Mouse (Mus musculus) MEL (cell line): ENCODE data around the gene Mta3. TPM values are rescaled to one million over a fixed set of nuclear protein-coding genes. Genes with fewer than 3 reads are reported as not detected.

Experiments
- DNase-seq: peaks from one replicate; pipeline ENCODE4 v3.0.0; 2011; ENCODE audit warnings: low read depth, low spot score
- H3K27ac ChIP-seq: 2 replicates; pipeline ENCODE4 v1.5.1; 2012; ENCODE audit warnings: low read depth, mild to moderate bottlenecking, control low read depth, low read length, moderate library complexity; ENCODE audit not compliant: control insufficient read depth
- H3K27me3 ChIP-seq, 2 experiments: fragments of 150-350 bp in 1 of 2; sonication (generic) in 1 of 2; 2 replicates each; pipeline ENCODE4 v1.6.1; 2012; ENCODE audit warnings: low read length in 2 of 2, mild to moderate bottlenecking in 2 of 2, improper control_type of control experiment in 1 of 2, moderate library complexity in 1 of 2; ENCODE audit not compliant: insufficient read depth in 2 of 2, control insufficient read depth in 1 of 2
- H3K36me3 ChIP-seq, 2 experiments: 2 replicates each; pipeline ENCODE4 v1.6.1; 2012 to 2014; ENCODE audit warnings: low read length in 2 of 2, improper control_type of control experiment in 1 of 2, inconsistent platforms in 1 of 2, mild to moderate bottlenecking in 1 of 2; ENCODE audit not compliant: insufficient read depth in 2 of 2, control insufficient read depth in 1 of 2
- H3K4me1 ChIP-seq, 2 experiments: fragments of 150-350 bp in 1 of 2; sonication (generic) in 1 of 2; 2 replicates each; pipeline ENCODE4 v1.6.1; 2012; ENCODE audit warnings: low read length in 2 of 2, improper control_type of control experiment in 1 of 2, mild to moderate bottlenecking in 1 of 2; ENCODE audit not compliant: insufficient read depth in 2 of 2, control insufficient read depth in 1 of 2
- H3K4me3 ChIP-seq, 2 experiments: fragments of 150-350 bp in 1 of 2; sonication (generic) in 1 of 2; 2 replicates each; pipeline ENCODE4 v1.5.1; 2012; ENCODE audit warnings: low read depth in 2 of 2, low read length in 2 of 2, mild to moderate bottlenecking in 2 of 2, moderate library complexity in 2 of 2, control low read depth in 1 of 2, improper control_type of control experiment in 1 of 2; ENCODE audit not compliant: control insufficient read depth in 1 of 2, insufficient read depth in 1 of 2
- H3K79me2 ChIP-seq: 2 replicates; pipeline ENCODE4 v1.6.1; 2012; ENCODE audit warnings: mild to moderate bottlenecking, low read length, moderate library complexity; ENCODE audit not compliant: control insufficient read depth, poor library complexity, insufficient read depth
- H3K9ac ChIP-seq: 2 replicates; pipeline ENCODE4 v1.6.1; 2012; ENCODE audit warnings: low read depth, mild to moderate bottlenecking, control low read depth, low read length, moderate library complexity; ENCODE audit not compliant: control insufficient read depth, poor library complexity, severe bottlenecking
- H3K9me3 ChIP-seq: fragments of 150-350 bp; sonication (generic); replicated peaks from 2 replicates; pipeline ENCODE4 v1.6.1; 2012; ENCODE audit warnings: mild to moderate bottlenecking, low read length, improper control_type of control experiment, moderate library complexity; ENCODE audit not compliant: insufficient read depth
- CTCF ChIP-seq, 3 experiments: IDR thresholded peaks in 2 of 3; conservative IDR thresholded peaks in 1 of 3; 2 replicates each; pipeline ENCODE4 v1.5.1; 2011 to 2012; ENCODE audit warnings: low read length in 3 of 3, low read depth in 2 of 3, mild to moderate bottlenecking in 2 of 3, improper control_type of control experiment in 1 of 3, inconsistent platforms in 1 of 3, mixed read lengths in 1 of 3, moderate library complexity in 1 of 3; ENCODE audit not compliant: control insufficient read depth in 1 of 3, insufficient read depth in 1 of 3, poor library complexity in 1 of 3, severe bottlenecking in 1 of 3
- ELF1 ChIP-seq: IDR thresholded peaks from 2 replicates; pipeline ENCODE4 v1.6.1; 2014; ENCODE audit warnings: low read depth, mild to moderate bottlenecking, inconsistent platforms, low read length, improper control_type of control experiment, moderate library complexity
- EP300 ChIP-seq, 2 experiments: IDR thresholded peaks; 2 replicates each; pipeline ENCODE4 v1.6.1; 2011; ENCODE audit warnings: improper control_type of control experiment in 2 of 2, low read length in 2 of 2, low read depth in 1 of 2, mild to moderate bottlenecking in 1 of 2
- HCFC1 ChIP-seq: IDR thresholded peaks from 2 replicates; pipeline ENCODE4 v1.6.1; 2012; ENCODE audit warnings: low read depth, mild to moderate bottlenecking, inconsistent platforms, low read length, improper control_type of control experiment, moderate library complexity
- MAFK ChIP-seq: IDR thresholded peaks from 2 replicates; pipeline ENCODE4 v1.6.1; 2011; ENCODE audit warnings: low read depth, mild to moderate bottlenecking, low read length, improper control_type of control experiment, borderline replicate concordance
- MAX ChIP-seq: IDR thresholded peaks from 2 replicates; pipeline ENCODE4 v1.6.1; 2011; ENCODE audit warnings: low read length, improper control_type of control experiment
- MAZ ChIP-seq: IDR thresholded peaks from 2 replicates; pipeline ENCODE4 v1.6.1; 2012; ENCODE audit warnings: low read depth, mild to moderate bottlenecking, inconsistent platforms, low read length, improper control_type of control experiment
- MYB ChIP-seq: IDR thresholded peaks from 2 replicates; pipeline ENCODE4 v1.6.1; 2011; ENCODE audit warnings: mild to moderate bottlenecking, low read depth, low read length, improper control_type of control experiment
- MYC ChIP-seq: IDR thresholded peaks from 2 replicates; pipeline ENCODE4 v1.6.1; 2011; ENCODE audit warnings: low read depth, mild to moderate bottlenecking, low read length, improper control_type of control experiment, moderate library complexity
- POLR2AphosphoS5 ChIP-seq: IDR thresholded peaks from 2 replicates; pipeline ENCODE4 v1.6.1; 2012; ENCODE audit warnings: low read depth, borderline replicate concordance, mild to moderate bottlenecking, inconsistent platforms, low read length, moderate library complexity, mixed read lengths
- RAD21 ChIP-seq: IDR thresholded peaks from 2 replicates; pipeline ENCODE4 v1.6.1; 2011; ENCODE audit warnings: mild to moderate bottlenecking, low read depth, low read length, improper control_type of control experiment
- SIN3A ChIP-seq: IDR thresholded peaks from 2 replicates; pipeline ENCODE4 v1.6.1; 2012; ENCODE audit warnings: low read length, improper control_type of control experiment, inconsistent platforms
- SMC3 ChIP-seq: IDR thresholded peaks from 2 replicates; pipeline ENCODE4 v1.6.1; 2011; ENCODE audit warnings: low read depth, low read length, improper control_type of control experiment
- TAL1 ChIP-seq: IDR thresholded peaks from 2 replicates; pipeline ENCODE4 v1.6.1; 2012; ENCODE audit warnings: mild to moderate bottlenecking, inconsistent platforms, low read length, moderate library complexity, mixed read lengths
- TBP ChIP-seq: IDR thresholded peaks from 2 replicates; pipeline ENCODE4 v1.8.0; 2011; ENCODE audit warnings: low read depth, low read length, improper control_type of control experiment
- TCF12 ChIP-seq: IDR thresholded peaks from 2 replicates; pipeline ENCODE4 v1.6.1; 2014; ENCODE audit warnings: low read depth, mild to moderate bottlenecking, inconsistent platforms, low read length, improper control_type of control experiment, moderate library complexity
- UBTF ChIP-seq: IDR thresholded peaks from 2 replicates; pipeline ENCODE4 v1.6.1; 2012; ENCODE audit warnings: low read depth, mild to moderate bottlenecking, inconsistent platforms, low read length, improper control_type of control experiment, moderate library complexity, borderline replicate concordance; ENCODE audit not compliant: insufficient read depth
- USF2 ChIP-seq, 2 experiments: IDR thresholded peaks; 2 replicates each; pipeline ENCODE4 v1.6.1; 2011 to 2012; ENCODE audit warnings: improper control_type of control experiment in 2 of 2, low read length in 2 of 2, borderline replicate concordance in 1 of 2, inconsistent platforms in 1 of 2, low read depth in 1 of 2, mild to moderate bottlenecking in 1 of 2; ENCODE audit not compliant: insufficient read depth in 1 of 2
- ZC3H11A ChIP-seq: IDR thresholded peaks from 2 replicates; pipeline ENCODE4 v1.6.1; 2012; ENCODE audit warnings: low read depth, mild to moderate bottlenecking, inconsistent platforms, low read length, improper control_type of control experiment
- ZKSCAN1 ChIP-seq: IDR thresholded peaks from 2 replicates; pipeline ENCODE4 v1.6.1; 2012; ENCODE audit warnings: low read depth, mild to moderate bottlenecking, inconsistent platforms, low read length, improper control_type of control experiment, moderate library complexity
- polyA plus RNA-seq, 2 experiments: library from polyadenylated mRNA; stranded (reverse) in 1 of 2; unstranded in 1 of 2; fragments of >175 nt in 1 of 2; fragments of >200 nt in 1 of 2; gene quantifications; 2 replicates each; pipeline versions ENCODE4 v1.2.1 to v1.2.4; 2012; ENCODE audit warnings: low replicate concordance in 2 of 2, low read depth in 1 of 2; ENCODE audit not compliant: insufficient read length in 2 of 2, insufficient read depth in 1 of 2, missing spikeins in 1 of 2
- total RNA-seq: library from RNA; depleted of rRNA; stranded (reverse); fragments of 300-350 nt; gene quantifications from 2 replicates; pipeline ENCODE4 v1.2.3, GENCODE M21; 2012

The Mta3 gene
- total and polyA plus RNA-seq, 3 experiments = 28.8 to 58.2 TPM; not detected in 1

GRCm38 (mm10) chr17:83732801-83733200 is 26.8 kb downstream of the Mta3 start:
- H3K4me1 ChIP-seq = peaks cover 0 to 3% of the 10 kb centered on the region in 2 experiments; a peak in 1 of 4 replicates
- peak overlapping the region; percentile 90 for H3K27ac ChIP-seq
- H3K9me3 ChIP-seq = no peaks in the 10 kb centered on the region
- H3K36me3 ChIP-seq = peaks cover 0 to 2% of the 10 kb centered on the region in 2 experiments; a peak in 1 of 4 replicates
- TF ChIP-seq ZC3H11A (peak; percentile 94), MYC (0 out of 2 replicates have a peak, but pooled peaks have one; percentile 29), RAD21 (peak; percentile 95), SMC3 (peak; percentile 94), CTCF (IDR thresholded peaks at IDR 0.05 in 2 of 3, conservative IDR thresholded peaks at IDR 0.05 in 1 of 3; ENCODE audit: control insufficient read depth in 1 of 3, insufficient read depth in 1 of 3, low read depth in 2 of 3, low read length in 3 of 3, poor library complexity in 1 of 3, severe bottlenecking in 1 of 3) (peak; percentile 91 to 96 (median 95)), ELF1 (no peak)
- TF ChIP-seq, all 39 proteins: peak for 5
- Histone ChIP-seq H3K4me3 (peak overlapping the region in 1 of 2 experiments; percentile 54; a peak in 2 of 4 replicates), H3K9ac (peak overlapping the region; percentile 67), H3K79me2 (no peaks in the 10 kb centered on the region; the same call in 1 of the 2 replicates), H3K27me3 (no peaks in the 10 kb centered on the region)
- DNase-seq = peak; percentile 90

DNA sequence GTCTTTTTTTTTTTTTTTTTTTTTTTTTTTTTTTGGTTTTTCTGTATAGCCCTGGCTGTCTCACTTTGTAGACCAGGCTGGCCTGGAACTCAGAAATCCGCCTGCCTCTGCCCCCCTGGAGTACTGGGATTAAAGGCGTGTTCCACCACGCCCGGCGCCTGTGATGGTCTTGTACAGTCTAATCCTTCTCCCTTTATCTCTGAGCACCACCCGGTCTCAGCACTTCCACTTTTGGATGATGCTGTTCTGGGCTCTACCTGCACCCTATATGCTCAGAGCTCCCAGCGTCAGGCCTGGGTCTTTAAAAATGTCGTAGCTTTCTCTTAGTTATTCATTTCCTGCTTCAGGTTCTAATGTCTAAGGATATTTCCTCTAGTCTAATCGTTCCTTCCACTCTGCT is 30.7 kb downstream of the Mta3 start:
- H3K9ac ChIP-seq = no peak overlapping the region
- H3K79me2 ChIP-seq = no peaks in the 10 kb centered on the region; the same call in 1 of the 2 replicates
- no peaks in the 10 kb centered on the region for H3K27me3 ChIP-seq
- no peak for DNase-seq
- no peaks in the 10 kb centered on the region for H3K9me3 ChIP-seq
- TF ChIP-seq SIN3A (no peak), MAX (no peak), TAL1 (no peak), TCF12 (no peak), TBP (no peak), ZKSCAN1 (no peak), RAD21 (no peak), ELF1 (no peak), MAFK (no peak), POLR2AphosphoS5 (no peak), UBTF (no peak), USF2 (IDR thresholded peaks at IDR 0.05; ENCODE audit: borderline replicate concordance in 1 of 2, insufficient read depth in 1 of 2, low read depth in 1 of 2, low read length in 2 of 2) (no peak), HCFC1 (no peak), MYB (no peak), MAZ (no peak), EP300 (IDR thresholded peaks at IDR 0.05; ENCODE audit: low read depth in 1 of 2, low read length in 2 of 2) (no peak)
- peaks cover 0 to 3% of the 10 kb centered on the region in 2 experiments; a peak in 1 of 4 replicates for H3K4me1 ChIP-seq
- no peak overlapping the region for H3K4me3 ChIP-seq
- peaks cover 1 to 2% of the 10 kb centered on the region in 2 experiments; a peak in 2 of 4 replicates for H3K36me3 ChIP-seq
- H3K27ac ChIP-seq = no peak overlapping the region
